Mouse (Mus musculus) midbrain, embryonic 12.5 days (tissue): ENCODE data around the gene Sorcs2. TPM values are rescaled to one million over a fixed set of nuclear protein-coding genes. Genes with fewer than 3 reads are reported as not detected.

Source experiments
- ATAC-seq: fragments of 200-750 bp; cut with Nextera tagmentation; 2 replicates; pipeline ENCODE4 v1.8.0; 2017; ENCODE audit warnings: low read depth, moderate TSS enrichment, moderate library complexity; ENCODE audit not compliant: low FRiP score
- H3K27ac ChIP-seq: fragments of 300-500 bp; sonication (generic); replicated peaks from 2 replicates; pipeline ENCODE4 v1.5.1; 2016; ENCODE audit warnings: mild to moderate bottlenecking
- H3K27me3 ChIP-seq: fragments of 300-500 bp; sonication (generic); 2 replicates; pipeline ENCODE4 v1.6.1; 2016; ENCODE audit warnings: mild to moderate bottlenecking
- H3K36me3 ChIP-seq: fragments of 300-500 bp; sonication (generic); 2 replicates; pipeline ENCODE4 v1.6.1; 2016
- H3K4me1 ChIP-seq: fragments of 300-500 bp; sonication (generic); 2 replicates; pipeline ENCODE4 v1.6.1; 2016
- H3K4me2 ChIP-seq: fragments of 300-500 bp; sonication (generic); replicated peaks from 2 replicates; pipeline ENCODE4 v1.6.1; 2016; ENCODE audit warnings: mild to moderate bottlenecking, moderate library complexity
- H3K4me3 ChIP-seq: fragments of 300-500 bp; sonication (generic); 2 replicates; pipeline ENCODE4 v1.5.1; 2016; ENCODE audit warnings: mild to moderate bottlenecking
- H3K9ac ChIP-seq: fragments of 300-500 bp; sonication (generic); replicated peaks from 2 replicates; pipeline ENCODE4 v1.6.1; 2016; ENCODE audit warnings: mild to moderate bottlenecking, moderate library complexity
- H3K9me3 ChIP-seq: fragments of 300-500 bp; sonication (generic); 2 replicates; pipeline ENCODE4 v1.6.1; 2016; ENCODE audit warnings: mild to moderate bottlenecking
- WGBS: fragments of 180-500 bp; shearing (Covaris S2); methylation state at CpG from one replicate; pipeline ENCODE4 v1.1.7; 2016; 5-methylcytosine and 5-hydroxymethylcytosine counted together
- polyA plus RNA-seq: library from polyadenylated mRNA; unstranded; fragments of >200 nt; fragmentation: Nextera tagmentation; extraction: Ambion mirVana; gene quantifications from 2 replicates; pipeline ENCODE4 v1.2.1, GENCODE M21; 2016

Sorcs2 gene
- polyA plus RNA-seq, 1 experiment from 2014 or later: 13.2 TPM

DNA sequence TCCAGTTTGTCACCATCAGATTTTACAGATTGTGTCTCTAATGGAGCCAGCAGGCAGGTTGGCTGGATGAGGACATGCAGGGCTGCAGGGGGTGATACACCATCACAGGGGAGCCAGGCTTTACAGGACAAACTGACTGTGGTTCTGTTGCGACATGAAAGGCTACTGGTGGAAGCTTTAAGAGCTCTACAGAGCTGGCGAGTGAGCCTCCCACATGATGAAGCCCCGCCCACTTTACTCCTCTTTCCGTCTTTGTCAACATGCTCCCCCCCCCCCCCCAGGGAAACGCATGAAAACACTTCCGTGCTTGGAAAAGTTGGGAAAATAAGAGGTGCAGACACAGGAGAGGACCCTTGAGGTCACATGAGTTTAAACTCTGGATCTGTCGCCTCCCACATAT is 219.7 kb downstream of the Sorcs2 start:
- WGBS: 67% methylated on average over 7 of the region's 7 CpGs

DNA sequence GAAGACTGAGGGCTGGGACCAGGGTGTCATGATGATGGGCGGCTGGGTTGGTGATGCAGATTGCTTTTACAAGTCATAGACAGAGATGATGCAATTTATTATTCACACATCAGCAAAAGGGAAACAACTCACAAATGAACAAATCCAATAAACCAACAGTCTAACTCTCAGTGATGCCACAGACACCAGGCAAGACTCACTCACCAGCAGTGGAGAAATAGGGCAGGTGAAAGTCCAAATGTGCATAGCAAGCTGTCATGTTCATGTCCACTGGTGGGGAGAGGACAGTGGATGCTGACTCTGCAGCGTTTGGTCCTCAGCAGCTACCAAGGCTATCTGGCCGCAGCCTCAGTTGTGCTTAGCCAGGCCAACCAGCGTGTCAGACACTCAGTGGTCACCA is 221.1 kb downstream of the Sorcs2 start:
- Histone ChIP-seq H3K4me2 (no peak overlapping the region), H3K36me3 (no peaks in the 10 kb centered on the region), H3K27me3 (0 out of 2 replicates have a peak, but pooled peaks cover 8% of the 10 kb centered on the region), H3K27ac (no peak overlapping the region), H3K4me3 (no peak overlapping the region), H3K9ac (no peak overlapping the region), H3K4me1 (peaks cover 20% of the 10 kb centered on the region), H3K9me3 (no peaks in the 10 kb centered on the region)
- no peak for ATAC-seq
- 96% methylated on average over 4 of the region's 4 CpGs for WGBS

More for the DNA sequence above, 219.7 kb downstream of the Sorcs2 start:
- Histone ChIP-seq H3K27me3 (no peaks in the 10 kb centered on the region), H3K27ac (no peak overlapping the region), H3K9me3 (no peaks in the 10 kb centered on the region), H3K9ac (no peak overlapping the region), H3K4me1 (peaks cover 20% of the 10 kb centered on the region), H3K4me2 (no peak overlapping the region), H3K4me3 (no peak overlapping the region), H3K36me3 (no peaks in the 10 kb centered on the region)
- ATAC-seq: no peak

DNA sequence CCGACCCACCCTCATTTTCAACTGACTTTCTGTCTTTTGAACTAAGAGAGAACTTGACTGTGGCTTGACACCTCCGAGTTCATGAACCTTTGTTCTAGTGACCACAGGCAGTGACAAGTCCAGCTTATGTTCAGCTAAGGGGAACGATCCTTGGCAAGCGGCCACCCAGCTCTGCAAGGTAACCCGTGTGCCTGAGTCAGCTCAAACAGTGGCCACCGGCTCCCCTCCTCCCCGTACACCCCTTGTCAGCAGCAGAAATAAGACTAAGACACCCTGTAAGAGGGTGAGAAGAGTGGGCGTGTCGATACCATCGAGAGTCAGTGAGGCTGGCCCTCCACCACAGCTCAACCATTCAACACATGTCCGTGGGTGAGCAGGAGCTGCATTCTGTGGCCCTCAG is 221.5 kb downstream of the Sorcs2 start:
- no peaks in the 10 kb centered on the region for H3K36me3 ChIP-seq
- WGBS: 89% methylated on average over 11 of the region's 11 CpGs
- no peak for ATAC-seq
- H3K4me3 ChIP-seq: no peak overlapping the region
- no peaks in the 10 kb centered on the region for H3K9me3 ChIP-seq
- H3K9ac ChIP-seq: no peak overlapping the region
- 0 out of 2 replicates have a peak, but pooled peaks cover 9% of the 10 kb centered on the region for H3K27me3 ChIP-seq
- no peak overlapping the region for H3K4me2 ChIP-seq
- H3K4me1 ChIP-seq: peaks cover 20% of the 10 kb centered on the region
- H3K27ac ChIP-seq: no peak overlapping the region

DNA sequence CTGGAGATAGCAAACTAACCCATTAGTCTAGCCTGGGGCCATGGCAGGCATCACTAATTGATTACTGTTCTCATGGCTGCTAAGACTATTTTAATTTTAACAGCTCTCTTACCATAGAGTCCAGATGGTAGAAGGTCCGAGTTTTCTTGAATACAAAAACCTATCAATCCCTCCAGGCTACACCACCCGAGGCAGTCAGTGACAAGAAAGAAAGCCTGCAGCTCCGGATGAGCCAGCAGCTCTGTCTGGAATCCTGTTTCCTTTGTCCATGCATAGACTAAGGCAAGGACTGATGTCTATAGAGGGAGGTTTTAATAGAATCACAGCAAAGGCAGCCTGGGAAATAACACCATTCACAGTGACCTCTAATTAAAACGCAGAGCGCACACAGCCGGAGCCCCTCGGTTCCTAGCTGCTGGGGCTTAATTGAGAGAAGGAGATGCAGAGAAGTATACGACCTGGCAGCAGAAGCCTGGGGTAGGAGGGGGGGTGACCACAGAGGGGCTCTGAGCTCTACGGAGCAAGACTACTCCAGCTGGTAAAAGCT is 223.3 kb downstream of the Sorcs2 start:
- ATAC-seq: peak; percentile 92
- peak overlapping the region; percentile 84 for H3K27ac ChIP-seq
- 0 out of 2 replicates have a peak overlapping the region, but pooled peaks have one; percentile 0 for H3K4me2 ChIP-seq
- H3K4me3 ChIP-seq: no peak overlapping the region
- no peaks in the 10 kb centered on the region for H3K9me3 ChIP-seq
- peaks cover 21% of the 10 kb centered on the region; the same call in 1 of the 2 replicates for H3K27me3 ChIP-seq
- peaks cover 20% of the 10 kb centered on the region for H3K4me1 ChIP-seq
- WGBS: 7% methylated on average over 9 of the region's 9 CpGs
- H3K9ac ChIP-seq: no peak overlapping the region
- no peaks in the 10 kb centered on the region for H3K36me3 ChIP-seq

DNA sequence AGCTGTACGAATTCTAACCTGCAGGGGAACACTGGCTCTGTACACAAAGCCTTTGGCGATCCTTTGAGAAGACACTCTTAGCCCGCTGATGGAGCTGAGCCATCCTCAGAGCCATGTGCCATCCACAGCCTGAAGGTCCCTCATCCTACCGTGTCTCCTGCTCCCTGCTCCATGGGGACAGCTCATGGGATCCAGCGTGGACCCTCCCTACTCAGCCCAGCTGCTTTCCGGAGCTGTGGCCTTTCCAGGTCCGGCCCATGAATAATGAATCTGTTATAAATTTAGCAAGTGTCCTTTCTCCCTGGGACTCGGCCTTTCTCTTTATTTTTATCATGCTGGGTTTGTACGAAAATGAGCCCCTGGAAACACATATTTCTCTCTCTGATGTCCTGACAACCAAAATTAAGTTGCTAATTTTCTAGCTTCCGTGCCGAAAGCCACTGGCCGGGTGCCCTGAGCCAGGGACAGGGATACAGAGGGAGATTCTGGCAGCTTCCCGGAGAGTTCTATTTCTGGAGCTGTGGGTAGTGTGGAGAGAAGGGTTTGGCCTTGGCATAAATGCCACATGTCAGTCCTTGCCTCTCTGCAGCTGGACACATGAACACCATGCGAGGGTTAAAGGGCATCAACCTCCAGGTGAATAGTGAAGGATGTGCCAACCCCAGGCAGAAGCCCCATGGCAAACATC is 228.8 kb downstream of the Sorcs2 start:
- H3K4me2 ChIP-seq: no peak overlapping the region
- no peak overlapping the region for H3K27ac ChIP-seq
- no peak overlapping the region for H3K9ac ChIP-seq
- H3K4me1 ChIP-seq: peaks cover 24% of the 10 kb centered on the region
- WGBS: 80% methylated on average over 14 of the region's 14 CpGs
- peaks cover 32% of the 10 kb centered on the region; the same call in 1 of the 2 replicates for H3K27me3 ChIP-seq
- no peak overlapping the region for H3K4me3 ChIP-seq
- no peaks in the 10 kb centered on the region for H3K36me3 ChIP-seq
- no peaks in the 10 kb centered on the region for H3K9me3 ChIP-seq
- no peak for ATAC-seq

DNA sequence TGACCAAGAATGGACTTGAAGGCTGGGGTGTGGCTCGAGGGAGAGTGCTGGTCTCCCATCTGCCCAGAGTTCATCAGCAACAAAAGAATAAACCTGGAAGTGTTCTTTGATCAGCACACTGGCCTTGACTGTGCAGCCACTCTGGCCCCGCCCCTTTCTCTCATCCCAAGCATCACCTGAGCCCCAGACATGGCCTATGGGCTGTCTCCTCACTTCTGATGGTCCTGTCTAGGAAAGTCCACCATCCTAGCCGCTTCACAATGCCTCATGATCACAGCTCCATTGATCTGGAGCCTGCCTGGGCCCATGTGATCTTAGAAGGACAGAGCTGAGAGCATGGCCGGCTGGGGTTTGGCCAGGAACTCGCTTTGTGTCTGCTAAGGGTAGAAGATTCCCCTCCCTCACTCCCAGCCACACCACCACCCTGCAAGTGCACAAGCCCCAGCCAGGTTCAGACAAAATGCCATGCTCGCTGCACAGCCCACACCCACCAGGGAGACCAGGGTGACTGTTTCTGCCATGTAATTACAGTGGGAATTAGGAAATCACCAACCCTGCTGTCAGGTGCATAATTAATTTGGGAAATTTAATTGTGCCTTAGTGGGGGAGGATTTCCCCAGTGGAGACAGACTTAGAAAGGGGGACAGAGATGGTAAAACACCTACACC is 231.5 kb downstream of the Sorcs2 start:
- no peak overlapping the region for H3K9ac ChIP-seq
- H3K4me2 ChIP-seq: no peak overlapping the region
- H3K36me3 ChIP-seq: no peaks in the 10 kb centered on the region
- peaks cover 22% of the 10 kb centered on the region; the same call in 1 of the 2 replicates for H3K4me1 ChIP-seq
- H3K27ac ChIP-seq: peak overlapping the region; percentile 69
- 68% methylated on average over 6 of the region's 6 CpGs for WGBS
- no peaks in the 10 kb centered on the region for H3K9me3 ChIP-seq
- no peak; the same call in 1 of the 2 replicates for ATAC-seq
- H3K27me3 ChIP-seq: peaks cover 26% of the 10 kb centered on the region; the same call in 1 of the 2 replicates
- H3K4me3 ChIP-seq: no peak overlapping the region

DNA sequence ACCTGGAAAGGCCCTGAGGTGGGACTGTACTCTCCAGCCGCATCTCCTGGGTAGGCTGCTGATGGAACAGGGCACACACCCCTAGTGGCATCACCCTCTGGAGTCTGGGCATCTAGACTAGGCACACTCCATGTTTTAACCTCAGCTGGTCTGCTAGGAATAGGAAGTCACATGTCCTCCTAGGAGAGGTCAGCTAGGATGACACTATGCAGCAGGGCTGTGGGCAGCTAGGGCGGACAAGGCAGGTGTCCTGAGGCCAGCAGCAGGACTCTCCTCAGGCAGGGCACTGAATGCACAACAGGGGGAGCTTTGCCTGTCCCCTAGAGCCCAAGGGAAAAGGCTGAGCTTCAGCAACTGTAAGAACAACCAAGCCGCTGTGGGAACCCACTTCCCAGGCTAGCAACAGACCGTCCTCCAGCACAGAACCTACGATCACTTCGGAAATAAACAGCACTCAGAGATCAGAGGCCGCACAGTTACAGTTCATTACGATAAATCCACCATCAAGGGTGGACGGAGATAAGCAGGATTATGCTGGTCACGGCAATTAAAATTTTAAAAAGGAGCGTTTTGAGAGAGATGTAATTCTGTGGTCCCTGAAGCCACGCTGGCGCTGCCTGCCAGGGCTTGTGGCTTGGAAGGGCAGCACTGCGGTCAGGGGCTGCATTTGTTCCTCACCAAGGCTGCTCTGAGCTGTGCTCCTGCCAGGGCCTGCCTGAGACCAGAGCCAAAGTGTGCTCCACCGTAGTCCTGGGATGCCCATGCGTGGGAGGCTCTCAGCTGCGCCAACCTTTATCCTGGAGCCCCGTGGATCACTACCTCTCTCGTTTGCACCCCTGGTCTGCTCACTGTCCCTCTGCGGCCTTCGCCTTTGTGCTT is 232.3 kb downstream of the Sorcs2 start:
- no peak overlapping the region for H3K4me3 ChIP-seq
- peak overlapping the region; percentile 69 for H3K27ac ChIP-seq
- H3K4me2 ChIP-seq: no peak overlapping the region
- ATAC-seq: 0 out of 2 replicates have a peak, but pooled peaks have one; percentile 13
- H3K9ac ChIP-seq: no peak overlapping the region
- no peaks in the 10 kb centered on the region for H3K36me3 ChIP-seq
- no peaks in the 10 kb centered on the region for H3K9me3 ChIP-seq
- peaks cover 19% of the 10 kb centered on the region; the same call in 1 of the 2 replicates for H3K27me3 ChIP-seq
- H3K4me1 ChIP-seq: peaks cover 22% of the 10 kb centered on the region; the same call in 1 of the 2 replicates
- WGBS: 64% methylated on average over 21 of the region's 21 CpGs

DNA sequence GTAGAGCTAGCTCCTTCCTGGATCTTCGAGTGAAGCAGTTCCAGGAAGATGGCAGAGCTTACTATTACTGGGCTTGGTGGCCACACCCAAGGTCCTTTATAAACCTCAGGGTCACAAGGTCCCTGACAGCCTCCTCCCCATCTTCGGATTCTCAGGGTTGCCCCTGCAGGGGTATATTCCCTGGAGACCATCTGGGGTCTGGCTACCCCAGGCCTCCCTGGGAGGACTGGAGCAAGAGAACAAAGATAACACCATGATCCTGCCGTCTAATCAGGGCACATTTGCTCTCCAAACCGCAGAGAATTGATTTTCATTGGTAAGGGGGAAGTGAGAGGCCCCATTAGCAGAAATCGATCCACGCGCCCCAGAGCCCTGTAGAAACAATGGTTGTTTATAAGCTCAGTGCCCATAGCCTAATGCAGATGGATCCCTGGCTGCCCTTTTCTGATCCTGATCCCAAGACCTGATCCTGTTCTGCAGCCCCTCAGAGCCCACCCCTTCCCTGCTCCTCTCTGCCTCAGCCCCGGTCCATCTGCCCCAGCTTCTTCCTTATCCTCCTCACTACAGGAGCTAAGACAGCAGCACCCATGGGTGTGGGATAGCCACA is 243.0 kb downstream of the Sorcs2 start:
- no peak overlapping the region for H3K4me3 ChIP-seq
- no peaks in the 10 kb centered on the region for H3K36me3 ChIP-seq
- ATAC-seq: 0 out of 2 replicates have a peak, but pooled peaks have one; percentile 27
- WGBS: 29% methylated on average over 8 of the region's 8 CpGs
- peak overlapping the region; percentile 47 for H3K27ac ChIP-seq
- H3K4me2 ChIP-seq: no peak overlapping the region
- no peak overlapping the region for H3K9ac ChIP-seq
- no peaks in the 10 kb centered on the region for H3K9me3 ChIP-seq
- H3K27me3 ChIP-seq: 0 out of 2 replicates have a peak, but pooled peaks cover 4% of the 10 kb centered on the region
- H3K4me1 ChIP-seq: peaks cover 20% of the 10 kb centered on the region

DNA sequence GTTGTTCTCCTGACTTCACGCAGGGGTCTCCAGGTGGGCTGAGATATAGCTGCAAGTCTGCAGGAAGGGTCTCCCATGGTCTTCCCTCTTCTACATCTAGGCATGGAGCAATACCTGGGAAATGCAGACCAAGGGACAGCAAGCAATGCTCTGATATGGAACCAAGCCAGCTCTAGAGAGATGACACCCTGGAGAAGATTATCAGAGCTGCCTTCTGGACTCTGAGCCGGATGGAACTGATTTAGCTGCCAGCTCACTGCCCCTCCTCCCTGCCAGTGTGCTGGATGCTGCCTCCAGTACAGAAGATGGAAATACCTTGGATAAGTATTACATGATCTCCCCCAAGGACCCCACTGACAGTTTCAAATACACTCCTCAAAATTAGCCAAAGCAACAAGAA is 244.7 kb downstream of the Sorcs2 start:
- WGBS: 88% methylated on average over 2 of the region's 2 CpGs
- no peaks in the 10 kb centered on the region for H3K9me3 ChIP-seq
- H3K27ac ChIP-seq: no peak overlapping the region
- H3K36me3 ChIP-seq: no peaks in the 10 kb centered on the region
- H3K4me2 ChIP-seq: no peak overlapping the region
- H3K27me3 ChIP-seq: 0 out of 2 replicates have a peak, but pooled peaks cover 4% of the 10 kb centered on the region
- no peak overlapping the region for H3K9ac ChIP-seq
- H3K4me3 ChIP-seq: no peak overlapping the region
- ATAC-seq: no peak
- peaks cover 19% of the 10 kb centered on the region; the same call in 1 of the 2 replicates for H3K4me1 ChIP-seq

DNA sequence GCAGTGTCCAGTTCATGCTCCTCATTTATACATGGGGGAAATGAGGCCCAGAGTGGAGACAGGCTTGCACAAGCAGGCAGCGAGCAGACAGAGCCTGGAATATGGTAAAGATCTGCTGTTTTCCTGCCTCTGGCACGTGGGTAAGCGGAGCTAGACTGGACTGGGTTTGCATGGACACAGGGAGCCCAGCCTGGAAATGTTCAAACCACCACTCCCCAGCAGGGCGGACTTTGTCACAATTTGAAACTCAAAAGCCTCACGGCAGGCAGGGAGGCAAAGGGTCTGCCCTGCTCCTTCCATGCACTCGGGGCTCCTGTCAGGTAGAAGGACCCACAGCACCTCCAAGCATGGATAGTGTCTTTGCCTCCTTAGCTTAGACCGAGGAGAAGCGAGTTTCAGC is 246.9 kb downstream of the Sorcs2 start:
- no peaks in the 10 kb centered on the region for H3K9me3 ChIP-seq
- H3K4me1 ChIP-seq: peaks cover 15% of the 10 kb centered on the region; the same call in 1 of the 2 replicates
- no peak overlapping the region for H3K27ac ChIP-seq
- no peak overlapping the region for H3K4me3 ChIP-seq
- 71% methylated on average over 8 of the region's 8 CpGs for WGBS
- H3K9ac ChIP-seq: no peak overlapping the region
- no peak for ATAC-seq
- H3K4me2 ChIP-seq: no peak overlapping the region
- 0 out of 2 replicates have a peak, but pooled peaks cover 4% of the 10 kb centered on the region for H3K27me3 ChIP-seq
- H3K36me3 ChIP-seq: no peaks in the 10 kb centered on the region

DNA sequence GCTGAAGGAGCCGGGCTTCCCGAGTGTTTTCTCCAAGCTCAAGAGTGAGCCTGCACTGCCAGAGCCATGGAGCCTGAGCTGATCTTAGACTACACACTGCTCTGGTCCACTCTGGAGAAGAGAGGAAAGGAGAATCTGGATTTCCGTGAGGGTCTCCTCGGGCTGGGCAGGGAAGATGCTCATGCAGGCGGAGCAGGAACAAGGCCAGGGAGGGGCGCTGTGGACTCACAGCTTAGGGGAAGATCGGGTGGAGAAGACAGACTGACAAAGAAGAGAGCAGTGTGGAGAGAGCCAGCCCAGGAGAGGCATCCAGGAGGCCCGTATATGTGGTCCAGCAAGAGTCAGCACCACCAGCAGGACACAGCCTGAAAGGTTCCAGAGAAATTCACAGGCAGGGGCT is 248.8 kb downstream of the Sorcs2 start:
- Histone ChIP-seq H3K9me3 (no peaks in the 10 kb centered on the region), H3K27me3 (0 out of 2 replicates have a peak, but pooled peaks cover 4% of the 10 kb centered on the region), H3K9ac (no peak overlapping the region), H3K4me2 (no peak overlapping the region), H3K36me3 (no peaks in the 10 kb centered on the region), H3K4me3 (no peak overlapping the region), H3K27ac (no peak overlapping the region), H3K4me1 (peaks cover 13% of the 10 kb centered on the region; the same call in 1 of the 2 replicates)
- WGBS: 49% methylated on average over 8 of the region's 8 CpGs
- no peak for ATAC-seq
